Mouse (Mus musculus) brain, embryonic 14.5 days (tissue): Measurements from ENCODE around the gene Fbxo21.

Experiments used
- CTCF ChIP-seq: fragments of 200-500 bp; IDR thresholded peaks from 2 replicates; pipeline ENCODE4 v1.5.1; 2012; ENCODE audit warnings: inconsistent platforms, mild to moderate bottlenecking, moderate library complexity, borderline replicate concordance; ENCODE audit not compliant: insufficient read depth, insufficient read length; ENCODE audit errors: extremely low read depth
- POLR2A ChIP-seq: fragments of 200-500 bp; IDR thresholded peaks from 2 replicates; pipeline ENCODE4 v1.6.1; 2012; ENCODE audit warnings: mild to moderate bottlenecking, inconsistent platforms, borderline replicate concordance; ENCODE audit not compliant: poor library complexity, insufficient read depth, insufficient read length, severe bottlenecking; ENCODE audit errors: extremely low read depth

DNA sequence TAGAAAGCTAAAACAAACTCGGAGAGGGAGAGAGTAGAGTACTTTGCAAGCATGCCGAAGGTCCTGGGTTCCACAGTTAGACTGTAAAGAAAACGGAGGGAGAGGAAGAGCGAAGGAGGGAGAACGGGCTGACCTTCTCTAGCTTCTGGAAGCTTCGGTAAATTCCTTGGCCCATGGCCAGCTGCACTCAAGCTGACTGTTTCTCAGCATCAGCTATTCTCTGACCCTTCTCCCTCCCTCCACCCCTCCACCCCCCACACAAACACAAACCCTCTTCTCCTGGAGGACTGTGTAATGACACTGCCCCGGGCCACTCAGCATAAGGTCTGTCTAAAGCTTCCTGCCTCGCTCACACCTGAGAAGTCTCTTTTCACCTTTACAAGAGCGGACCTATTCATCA lies 11.8 kb upstream of the Fbxo21 start:
- TF ChIP-seq CTCF (no peak), POLR2A (no peak)
